Mouse (Mus musculus) lung, postnatal 0 days (tissue): ENCODE measurements at regions not wholly inside any gene's neighbourhood (a gene's known extent, or its start where the extent isn't known, plus 50 kb on each side); places are given as distances from the start of the nearest gene placed in this dataset.
"Not testable (repeated sequence)": the region's sequence is repeated elsewhere in the genome, so short reads cannot be mapped to it uniquely, and the experiment has no call there.

Experiments used
- ATAC-seq: fragments of 200-750 bp; cut with Nextera tagmentation; 2 replicates; pipeline ENCODE4 v1.8.0; 2017; ENCODE audit warnings: moderate library complexity
- DNase-seq: peaks from one replicate; pipeline ENCODE4 v3.0.0-alpha.2; 2016; ENCODE audit warnings: low spot score
- H3K27ac ChIP-seq: fragments of 300-500 bp; sonication (generic); 2 replicates; pipeline ENCODE4 v1.5.1; 2014; ENCODE audit warnings: antibody characterized with exemption, mild to moderate bottlenecking, low read length, mixed read lengths
- H3K27me3 ChIP-seq: fragments of 300-500 bp; sonication (generic); replicated peaks from 2 replicates; pipeline ENCODE4 v1.6.1; 2014; ENCODE audit warnings: low read length, mixed read lengths; ENCODE audit not compliant: insufficient read depth
- H3K36me3 ChIP-seq: fragments of 300-500 bp; sonication (generic); 2 replicates; pipeline ENCODE4 v1.6.1; 2014; ENCODE audit warnings: low read length, mixed read lengths; ENCODE audit not compliant: insufficient read depth
- H3K4me1 ChIP-seq: fragments of 300-500 bp; sonication (generic); 2 replicates; pipeline ENCODE4 v1.6.1; 2014; ENCODE audit warnings: antibody characterized with exemption, low read depth, low read length, mixed read lengths; ENCODE audit not compliant: insufficient read depth
- H3K4me2 ChIP-seq: fragments of 300-500 bp; sonication (generic); replicated peaks from 2 replicates; pipeline ENCODE4 v1.6.1; 2014; ENCODE audit warnings: low read depth, mild to moderate bottlenecking, low read length, moderate library complexity, mixed read lengths
- H3K4me3 ChIP-seq: fragments of 300-500 bp; sonication (generic); 2 replicates; pipeline ENCODE4 v1.5.1; 2014; ENCODE audit warnings: low read depth, low read length
- H3K9ac ChIP-seq: fragments of 300-500 bp; sonication (generic); replicated peaks from 2 replicates; pipeline ENCODE4 v1.6.1; 2014; ENCODE audit warnings: low read depth, mild to moderate bottlenecking
- H3K9me3 ChIP-seq: fragments of 300-500 bp; sonication (generic); 2 replicates; pipeline ENCODE4 v1.6.1; 2016; ENCODE audit warnings: low read length, mixed read lengths
- CTCF ChIP-seq: IDR thresholded peaks from 2 replicates; pipeline ENCODE4 v1.5.1; 2016; ENCODE audit warnings: antibody characterized with exemption, mild to moderate bottlenecking
- EP300 ChIP-seq: IDR thresholded peaks from 2 replicates; pipeline ENCODE4 v1.6.1; 2016; ENCODE audit warnings: antibody characterized with exemption, mild to moderate bottlenecking, control low read depth
- WGBS: fragments of 180-500 bp; shearing (Covaris S2); extraction: QIAGEN DNeasy Blood & Tissue Kit; methylation state at CpG from one replicate; pipeline ENCODE4 v1.1.7; 2014; 5-methylcytosine and 5-hydroxymethylcytosine counted together

- Histone ChIP-seq H3K9ac (no peak overlapping the region), H3K36me3 (no peaks in the 10 kb centered on the region), H3K27ac (no peak overlapping the region), H3K4me3 (no peak overlapping the region), H3K4me1 (no peaks in the 10 kb centered on the region), H3K27me3 (no peaks in the 10 kb centered on the region; the same call in 1 of the 2 replicates), H3K4me2 (no peak overlapping the region), H3K9me3 (no peaks in the 10 kb centered on the region)
- TF ChIP-seq EP300 (no peak), CTCF (no peak)
- 58% methylated on average over 15 of the region's 15 CpGs for WGBS
- DNase-seq: no peak
- no peak for ATAC-seq
Measured at GRCm38 (mm10) chr11:114485429-114485828, 182.9 kb upstream of the Rpl38 start.

GRCm38 (mm10) chr11:114484668-114484953 is 183.7 kb upstream of the Rpl38 start:
- TF ChIP-seq CTCF (no peak), EP300 (no peak)

GRCm38 (mm10) chr11:114483823-114484667 is 184.3 kb upstream of the Rpl38 start:
- H3K36me3 ChIP-seq: no peaks in the 10 kb centered on the region
- DNase-seq: no peak
- WGBS: 64% methylated on average over 12 of the region's 12 CpGs
- H3K27me3 ChIP-seq: no peaks in the 10 kb centered on the region; the same call in 1 of the 2 replicates
- no peak overlapping the region for H3K4me2 ChIP-seq
- no peak overlapping the region for H3K27ac ChIP-seq
- no peak overlapping the region for H3K9ac ChIP-seq
- no peaks in the 10 kb centered on the region for H3K4me1 ChIP-seq
- H3K4me3 ChIP-seq: no peak overlapping the region
- ATAC-seq: no peak
- no peaks in the 10 kb centered on the region for H3K9me3 ChIP-seq
- TF ChIP-seq EP300: no peak
- no peak for TF ChIP-seq CTCF

More at GRCm38 (mm10) chr11:114484668-114484953, 183.7 kb upstream of the Rpl38 start:
- Histone ChIP-seq H3K27me3 (no peaks in the 10 kb centered on the region; the same call in 1 of the 2 replicates), H3K27ac (no peak overlapping the region), H3K9ac (no peak overlapping the region), H3K9me3 (no peaks in the 10 kb centered on the region), H3K4me1 (no peaks in the 10 kb centered on the region), H3K4me3 (no peak overlapping the region), H3K4me2 (no peak overlapping the region), H3K36me3 (no peaks in the 10 kb centered on the region)
- WGBS: 77% methylated on average over 4 of the region's 4 CpGs
- no peak for ATAC-seq
- DNase-seq: no peak

- ATAC-seq, H3K4me1 ChIP-seq, H3K27me3 ChIP-seq, H3K9ac ChIP-seq, H3K9me3 ChIP-seq, H3K4me3 ChIP-seq, H3K27ac ChIP-seq, H3K4me2 ChIP-seq, H3K36me3 ChIP-seq, DNase-seq: not testable (repeated sequence)
- WGBS: 76% methylated on average over 7 of the region's 7 CpGs
Measured at GRCm38 (mm10) chr11:114483350-114483749, 185.0 kb upstream of the Rpl38 start.

- TF ChIP-seq CTCF (no peak), EP300 (no peak)
- Histone ChIP-seq H3K27ac (no peak overlapping the region), H3K4me1 (no peaks in the 10 kb centered on the region), H3K4me2 (no peak overlapping the region), H3K4me3 (no peak overlapping the region), H3K27me3 (no peaks in the 10 kb centered on the region; the same call in 1 of the 2 replicates), H3K9me3 (no peaks in the 10 kb centered on the region), H3K9ac (no peak overlapping the region), H3K36me3 (no peaks in the 10 kb centered on the region)
- WGBS: 65% methylated on average over 10 of the region's 10 CpGs
- DNase-seq (no peak), ATAC-seq (no peak)
Measured at GRCm38 (mm10) chr11:114482070-114482469, 186.3 kb upstream of the Rpl38 start.

GRCm38 (mm10) chr11:114481037-114481436 is 187.3 kb upstream of the Rpl38 start:
- ATAC-seq: no peak
- DNase-seq: no peak
- Histone ChIP-seq H3K4me2 (no peak overlapping the region), H3K4me3 (no peak overlapping the region), H3K4me1 (no peaks in the 10 kb centered on the region), H3K9me3 (no peaks in the 10 kb centered on the region), H3K36me3 (no peaks in the 10 kb centered on the region), H3K9ac (no peak overlapping the region), H3K27ac (no peak overlapping the region), H3K27me3 (no peaks in the 10 kb centered on the region; the same call in 1 of the 2 replicates)
- 57% methylated on average over 7 of the region's 7 CpGs for WGBS
- no peak for TF ChIP-seq EP300
- TF ChIP-seq CTCF: no peak
